Mouse (Mus musculus) right cerebral cortex, postnatal 10 days (tissue): ENCODE data around the gene Cacng3.

Experiments used
- DNase-seq, 2 experiments: peaks; one replicate each; pipeline ENCODE4 v3.0.0; 2021; ENCODE audit warnings: low spot score in 2 of 2

The Cacng3 gene

GRCm38 (mm10) chr7:122718540-122718939 is 48.2 kb downstream of the Cacng3 start:
- DNase-seq, result no peak

DNA sequence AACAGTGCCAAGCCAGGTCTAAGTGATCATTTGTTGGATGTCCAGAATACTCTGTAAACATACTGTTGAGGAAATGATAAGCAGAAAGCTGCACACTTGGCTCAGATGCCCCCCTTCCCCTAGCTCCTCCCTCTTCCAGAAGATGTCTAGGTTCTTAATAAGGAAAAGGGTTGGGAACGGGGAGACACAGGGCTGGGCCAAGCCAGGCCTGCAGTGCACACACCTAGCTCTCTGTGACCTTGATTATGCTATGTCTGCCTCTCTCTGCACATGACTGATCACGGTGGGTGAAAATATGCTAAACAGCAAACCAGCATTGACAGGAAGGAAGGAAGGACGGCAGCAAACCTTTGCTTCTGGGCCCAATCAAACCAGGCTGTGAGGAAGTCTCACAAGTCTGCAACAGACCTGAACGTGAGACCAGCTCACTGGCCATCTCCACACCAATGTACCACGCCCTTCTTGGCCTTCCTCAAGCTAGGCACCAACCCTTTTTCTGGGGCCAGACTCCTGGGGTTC is 53.1 kb downstream of the Cacng3 start:
- no peak for DNase-seq

DNA sequence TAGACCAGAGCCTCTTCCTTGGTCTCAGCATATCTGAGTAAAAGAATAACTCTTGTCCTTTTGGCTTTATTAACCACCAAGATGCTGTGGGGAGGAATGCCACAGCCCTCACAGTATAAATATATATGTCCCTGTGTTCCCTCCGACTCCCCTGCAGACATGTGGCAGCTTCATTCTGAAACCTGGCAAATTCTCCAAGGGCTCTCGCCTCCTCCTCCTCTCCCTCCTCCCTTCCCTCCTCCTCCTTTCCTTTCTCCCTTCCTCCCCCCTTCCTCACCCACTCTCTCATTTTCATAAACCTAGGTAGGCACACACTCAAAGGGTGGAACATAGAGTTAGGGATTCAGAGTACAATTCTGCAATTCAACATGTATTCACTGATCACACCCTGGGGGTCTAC is 56.1 kb downstream of the Cacng3 start:
- DNase-seq, result no peak

DNA sequence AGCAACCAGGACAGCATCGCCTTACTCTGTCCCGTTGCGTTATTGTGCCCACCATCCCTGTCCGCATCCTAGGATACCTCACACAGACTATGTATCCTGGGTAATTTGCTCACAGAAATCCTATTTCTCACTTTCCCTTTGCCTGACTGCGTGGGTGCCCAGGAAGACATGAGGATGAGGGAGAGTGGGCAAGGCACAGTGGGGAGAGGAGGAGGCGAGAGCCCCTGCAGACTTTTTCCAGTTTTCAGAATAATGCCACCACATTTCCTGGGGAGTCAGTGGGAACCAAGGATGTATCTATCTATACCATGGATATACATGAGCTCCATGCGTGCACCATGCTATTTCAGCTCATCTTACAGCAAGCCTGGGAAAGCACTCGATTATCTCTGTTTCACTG is 57.9 kb downstream of the Cacng3 start:
- no peak for DNase-seq

DNA sequence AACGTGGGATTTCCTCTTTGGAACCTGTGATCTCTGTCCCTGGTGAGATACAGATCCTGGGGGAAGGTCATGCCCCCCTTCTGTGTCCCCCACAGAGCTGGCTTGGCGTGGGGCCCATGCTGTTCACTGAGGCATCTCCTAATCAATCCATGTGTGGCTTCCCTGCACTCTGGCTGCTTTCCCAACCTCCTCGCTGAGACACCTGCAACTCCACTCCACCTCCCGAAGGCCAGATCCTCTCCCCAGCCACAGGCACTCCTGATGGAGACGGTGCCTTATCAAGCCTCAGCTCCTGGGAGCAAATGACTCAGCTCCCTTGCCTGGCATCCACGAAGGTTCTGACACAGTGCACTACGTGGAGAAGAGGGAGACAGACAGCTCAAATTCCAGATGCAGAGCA is 58.6 kb downstream of the Cacng3 start:
- DNase-seq, result peak in 1 of 2 experiments; percentile 43

- DNase-seq, result peak in 1 of 2 experiments; percentile 42
Observed at GRCm38 (mm10) chr7:122735323-122735722, 65.0 kb downstream of the Cacng3 start.

DNA sequence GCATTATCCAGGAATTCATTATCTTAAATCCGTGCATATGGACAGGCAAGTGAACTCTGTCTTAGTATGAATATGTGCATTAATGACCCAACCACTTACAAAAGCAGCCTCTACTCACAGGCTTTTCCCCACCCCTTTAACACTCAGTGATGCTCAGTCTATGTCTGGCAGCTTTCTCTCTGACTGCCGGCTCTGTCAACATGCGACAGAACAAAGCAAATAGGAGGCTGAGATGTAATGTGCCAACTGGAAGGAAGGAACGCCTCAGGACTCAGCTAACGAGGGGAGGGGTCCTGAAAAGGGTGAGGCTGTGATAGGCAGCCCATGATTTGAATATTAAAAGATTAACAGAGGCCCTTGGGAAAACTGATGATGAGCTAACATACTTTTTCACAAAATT is 68.2 kb downstream of the Cacng3 start:
- no peak for DNase-seq

- DNase-seq, result peak in 1 of 2 experiments; percentile 50
Observed at GRCm38 (mm10) chr7:122740663-122741062, 70.4 kb downstream of the Cacng3 start.

DNA sequence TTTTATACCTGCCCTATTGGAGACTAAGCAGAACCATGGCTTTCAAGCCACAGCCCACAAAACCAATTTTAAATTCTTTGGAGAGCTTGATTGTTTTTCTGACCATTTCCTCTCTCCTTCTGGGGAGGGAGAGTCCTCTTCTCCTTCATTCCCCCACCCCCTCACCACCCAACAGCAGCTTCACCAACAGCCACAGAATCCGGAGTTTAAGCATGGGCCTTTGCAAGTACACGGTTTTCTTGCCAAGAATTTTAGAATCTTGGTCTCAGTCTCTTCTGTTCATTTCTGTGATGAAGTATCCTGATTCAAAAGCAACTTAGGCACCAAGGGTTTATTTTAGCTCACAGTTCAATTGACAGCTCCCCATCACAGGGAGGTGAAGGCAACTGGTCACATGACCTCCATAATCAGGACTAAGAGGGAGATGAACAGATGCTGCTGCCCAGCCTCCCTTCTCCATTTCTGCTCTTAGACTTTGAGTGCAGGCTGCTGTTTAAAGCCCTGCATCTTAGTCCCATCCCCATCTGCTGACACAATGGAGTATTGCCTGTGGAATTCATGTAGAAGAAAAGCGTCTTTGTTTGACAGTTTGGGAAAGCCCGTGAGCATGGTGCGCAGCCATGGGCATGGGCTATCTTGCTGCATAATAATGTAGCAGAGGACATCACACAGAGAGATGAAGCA is 85.8 kb downstream of the Cacng3 start:
- DNase-seq, result no peak

DNA sequence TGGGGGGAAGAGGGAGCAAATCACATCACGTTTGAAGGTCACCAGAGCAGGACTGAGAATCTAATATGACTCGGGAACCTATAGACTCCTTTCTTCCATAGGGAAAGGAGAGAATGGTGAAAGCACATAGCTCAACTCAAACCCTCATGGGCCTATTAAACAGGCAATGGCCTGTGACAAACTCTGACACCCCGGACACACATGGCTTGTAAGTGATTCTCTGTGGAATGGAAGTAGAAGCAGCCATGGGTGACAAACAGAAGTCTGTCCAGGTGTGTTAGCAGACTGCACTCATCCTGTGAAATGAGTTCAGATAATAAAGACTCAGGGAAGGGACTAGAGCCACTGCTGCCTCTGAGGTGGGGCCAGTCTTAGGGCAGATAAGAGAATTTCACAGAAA is 88.4 kb downstream of the Cacng3 start:
- no peak for DNase-seq

DNA sequence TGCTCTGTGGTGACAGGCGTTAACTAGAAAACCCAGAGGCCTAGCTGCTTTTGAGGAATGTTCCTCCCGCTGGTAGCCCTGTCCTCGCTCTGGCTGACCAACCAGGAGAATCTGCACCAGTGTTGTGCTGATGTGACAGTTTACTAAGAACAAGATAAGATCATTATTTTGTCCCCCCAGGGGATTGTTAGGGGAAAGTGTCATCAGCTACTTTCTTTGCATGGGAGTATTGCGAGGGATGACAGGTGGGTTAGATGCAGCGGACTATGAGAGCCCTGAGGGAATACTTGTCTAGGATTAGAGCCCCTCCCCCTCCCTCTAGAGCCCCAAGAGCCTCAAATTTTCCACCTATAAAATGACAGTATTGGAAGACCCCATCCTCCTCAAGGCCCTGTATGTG is 94.2 kb downstream of the Cacng3 start:
- DNase-seq, result no peak

DNA sequence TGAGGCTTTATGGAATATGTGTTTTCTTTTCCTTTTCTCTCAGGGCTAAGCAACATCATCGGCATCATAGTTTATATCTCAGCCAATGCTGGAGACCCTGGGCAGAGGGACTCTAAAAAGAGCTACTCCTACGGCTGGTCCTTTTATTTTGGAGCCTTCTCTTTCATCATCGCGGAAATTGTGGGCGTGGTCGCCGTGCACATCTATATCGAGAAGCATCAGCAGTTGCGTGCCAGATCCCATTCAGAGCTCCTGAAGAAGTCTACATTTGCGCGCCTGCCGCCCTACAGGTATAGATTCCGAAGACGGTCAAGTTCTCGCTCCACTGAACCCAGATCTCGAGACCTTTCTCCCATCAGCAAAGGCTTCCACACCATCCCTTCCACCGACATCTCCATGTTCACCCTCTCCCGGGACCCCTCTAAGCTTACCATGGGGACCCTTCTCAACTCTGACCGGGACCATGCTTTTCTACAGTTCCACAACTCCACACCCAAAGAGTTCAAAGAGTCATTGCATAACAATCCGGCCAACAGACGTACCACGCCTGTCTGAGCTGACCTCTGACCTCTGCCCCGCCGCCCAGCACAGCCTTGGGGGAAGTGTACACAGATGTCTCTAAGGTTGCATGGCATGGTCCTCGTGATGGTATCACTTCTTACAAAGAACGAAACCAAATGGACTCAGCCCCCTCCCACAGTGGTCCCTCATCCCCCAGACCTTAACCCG is 98.2 kb downstream of the Cacng3 start:
- DNase-seq, result no peak

DNA sequence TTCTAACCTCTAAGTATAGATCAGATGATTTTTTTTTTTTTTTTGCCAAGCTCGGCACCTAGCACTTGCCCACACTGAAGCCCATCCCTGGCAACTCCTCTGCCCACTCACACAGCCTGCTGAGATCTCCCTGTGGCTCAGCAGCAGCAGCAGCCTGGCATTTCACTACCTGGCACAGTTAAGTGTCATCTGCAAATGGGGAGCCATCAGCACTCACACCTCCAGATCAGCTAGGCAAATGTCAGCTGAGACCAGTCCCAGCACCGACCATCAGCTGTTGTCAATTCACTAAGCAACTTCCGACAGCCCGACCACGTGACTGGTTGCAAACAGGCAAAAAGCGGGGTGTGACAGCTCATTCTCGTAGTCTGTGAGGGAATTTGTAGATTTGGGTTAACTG is 109.3 kb downstream of the Cacng3 start:
- peak; percentile 31 to 55 for DNase-seq

- no peak for DNase-seq
Observed at GRCm38 (mm10) chr7:122789929-122790328, 119.6 kb downstream of the Cacng3 start.

DNA sequence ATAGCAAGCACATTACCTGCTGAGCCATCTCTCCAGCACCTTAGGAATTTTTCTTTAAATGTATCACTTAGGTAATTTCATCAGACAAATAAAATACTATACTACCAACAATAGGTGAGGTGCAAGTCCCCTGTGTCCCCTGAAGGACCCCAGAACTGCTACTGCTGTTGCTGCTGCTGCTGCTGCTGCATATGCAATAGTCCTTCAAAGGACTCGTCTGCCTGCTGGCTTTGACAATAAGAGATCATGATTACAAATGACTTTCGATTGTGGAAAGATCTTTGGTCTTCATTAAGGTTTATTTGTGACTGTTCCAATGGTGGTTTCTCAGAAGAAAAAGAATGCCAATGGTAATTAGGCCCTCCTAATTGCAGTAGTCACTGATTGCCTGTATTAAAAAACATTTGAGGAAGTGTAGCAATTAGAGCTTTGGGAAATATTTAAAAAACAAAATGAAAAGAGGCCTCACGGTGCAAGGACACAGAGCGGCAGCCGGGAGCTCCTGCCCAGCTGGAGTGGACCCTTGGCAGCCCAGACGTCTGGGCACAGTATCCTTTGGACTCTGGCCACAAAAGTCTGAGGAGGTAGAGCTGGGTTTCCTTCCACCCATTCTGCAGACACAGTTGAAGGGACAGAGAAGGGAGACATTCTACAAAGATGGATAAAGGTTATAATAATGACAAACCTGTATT is 123.5 kb downstream of the Cacng3 start:
- DNase-seq, result peak; percentile 41 to 55

- peak in 1 of 2 experiments; percentile 25 for DNase-seq
Observed at GRCm38 (mm10) chr7:122795140-122795539, 124.8 kb downstream of the Cacng3 start.

DNA sequence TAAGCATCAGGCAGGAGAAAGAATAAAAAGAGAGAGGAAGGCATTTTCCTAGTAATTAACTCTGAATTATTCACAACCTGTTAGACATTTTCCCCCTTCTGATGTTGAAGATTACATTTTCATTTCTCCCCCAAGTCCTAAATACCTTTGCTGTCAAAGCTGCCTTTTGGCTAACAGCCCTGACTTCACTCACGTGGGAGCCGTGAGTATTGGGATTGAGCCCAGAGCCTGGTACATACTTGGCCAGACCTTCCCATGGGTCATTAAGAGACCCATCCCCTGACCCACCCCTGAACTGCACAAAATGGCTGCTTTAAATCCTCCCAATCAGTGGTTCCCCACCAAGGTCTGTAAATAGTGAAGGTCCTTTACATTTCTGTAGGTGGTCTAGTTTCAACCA is 130.5 kb downstream of the Cacng3 start:
- DNase-seq, result no peak

GRCm38 (mm10) chr7:122803839-122804496 is 133.7 kb downstream of the Cacng3 start:
- DNase-seq, result peak; percentile 63 to 71

- DNase-seq, result no peak
Observed at GRCm38 (mm10) chr7:122806531-122806930, 136.2 kb downstream of the Cacng3 start.

DNA sequence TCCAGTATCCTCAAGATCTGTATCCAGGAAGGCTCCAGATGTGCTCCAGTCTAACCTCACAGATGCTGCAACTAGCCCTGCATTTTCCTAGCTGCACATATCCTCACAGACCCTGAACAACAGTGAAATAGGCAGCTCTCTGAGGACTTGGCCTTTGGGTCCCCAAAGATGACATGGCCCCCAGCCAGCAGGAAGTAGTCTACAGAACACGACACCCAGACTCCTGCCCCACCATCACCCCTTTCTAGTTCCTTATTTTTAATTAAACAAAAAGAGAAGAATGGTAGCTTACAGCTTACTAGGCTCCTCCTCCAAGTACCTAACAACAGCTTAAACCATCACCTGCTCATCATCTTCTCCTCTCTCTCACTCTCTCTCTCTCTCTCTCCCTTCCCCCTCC is 143.4 kb downstream of the Cacng3 start:
- DNase-seq, result no peak

- DNase-seq, result no peak
Observed at GRCm38 (mm10) chr7:122817565-122817964, 147.3 kb downstream of the Cacng3 start.
